Mouse (Mus musculus) heart, embryonic 11.5 days (tissue): ENCODE measurements at regions not wholly inside any gene's neighbourhood (a gene's known extent, or its start where the extent isn't known, plus 50 kb on each side); places are given as distances from the start of the nearest gene placed in this dataset.

ENCODE experiments used
- ATAC-seq: fragments of 200-750 bp; cut with Nextera tagmentation; replicated peaks from 2 replicates; pipeline ENCODE4 v1.8.0; 2017; ENCODE audit warnings: moderate library complexity; ENCODE audit not compliant: insufficient number of reproducible peaks, low FRiP score, low TSS enrichment
- H3K27ac ChIP-seq: fragments of 300-500 bp; sonication (generic); 2 replicates; pipeline ENCODE4 v1.5.1; 2014; ENCODE audit warnings: mild to moderate bottlenecking, low read depth, low read length
- H3K27me3 ChIP-seq: fragments of 300-500 bp; sonication (generic); 2 replicates; pipeline ENCODE4 v1.6.1; 2014; ENCODE audit warnings: mild to moderate bottlenecking, low read length, mixed read lengths; ENCODE audit not compliant: control insufficient read depth, insufficient read depth
- H3K36me3 ChIP-seq: fragments of 300-500 bp; sonication (generic); 2 replicates; pipeline ENCODE4 v1.6.1; 2014; ENCODE audit warnings: mild to moderate bottlenecking, low read length, moderate library complexity, mixed read lengths; ENCODE audit not compliant: control insufficient read depth, insufficient read depth
- H3K4me1 ChIP-seq: fragments of 300-500 bp; sonication (generic); 2 replicates; pipeline ENCODE4 v1.6.1; 2014; ENCODE audit warnings: low read length; ENCODE audit not compliant: control insufficient read depth, insufficient read depth
- H3K4me2 ChIP-seq: fragments of 300-500 bp; sonication (generic); 2 replicates; pipeline ENCODE4 v1.6.1; 2014; ENCODE audit warnings: mild to moderate bottlenecking, moderate library complexity
- H3K4me3 ChIP-seq: fragments of 300-500 bp; sonication (generic); 2 replicates; pipeline ENCODE4 v1.5.1; 2014; ENCODE audit warnings: low read depth, low read length
- H3K9ac ChIP-seq: fragments of 300-500 bp; sonication (generic); 2 replicates; pipeline ENCODE4 v1.6.1; 2014; ENCODE audit warnings: mild to moderate bottlenecking, low read depth, low read length, moderate library complexity
- H3K9me3 ChIP-seq: fragments of 300-500 bp; sonication (generic); replicated peaks from 2 replicates; pipeline ENCODE4 v1.6.1; 2016; ENCODE audit warnings: low read length; ENCODE audit not compliant: control insufficient read depth
- WGBS: fragments of 180-500 bp; shearing (Covaris S2); extraction: QIAGEN DNeasy Blood & Tissue Kit; methylation state at CpG from one replicate; pipeline ENCODE4 v1.1.7; 2014; ENCODE audit not compliant: insufficient replicate concordance; 5-methylcytosine and 5-hydroxymethylcytosine counted together

- no peak for ATAC-seq
- Histone ChIP-seq H3K4me2 (no peak overlapping the region), H3K9me3 (no peaks in the 10 kb centered on the region), H3K4me1 (no peaks in the 10 kb centered on the region), H3K9ac (no peak overlapping the region), H3K27ac (no peak overlapping the region), H3K36me3 (no peaks in the 10 kb centered on the region), H3K4me3 (no peak overlapping the region), H3K27me3 (no peaks in the 10 kb centered on the region)
- WGBS: 65% methylated on average over 1 of the region's 1 CpGs
These were observed 361.6 kb upstream of the Sptlc3 start for GRCm38 (mm10) chr2:139132121-139132520.

DNA sequence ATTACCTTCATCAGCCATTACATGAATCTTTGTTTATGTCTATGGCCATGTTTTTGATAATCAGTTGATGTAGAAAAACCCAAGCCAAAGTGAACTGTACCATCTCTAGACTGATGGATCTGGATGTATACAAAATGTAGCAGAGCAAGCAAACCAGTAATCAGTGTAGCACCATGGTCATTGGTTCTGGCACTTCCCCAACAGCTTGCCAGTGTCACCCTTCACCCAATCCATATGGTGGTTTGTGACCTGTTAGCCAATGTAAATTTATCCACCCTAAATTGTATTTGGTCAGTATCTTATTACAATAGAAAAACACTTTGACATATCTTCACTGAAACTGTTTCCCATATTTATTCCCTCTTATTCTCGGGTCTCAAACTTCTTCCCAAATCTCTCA lies 346.7 kb upstream of the Sptlc3 start:
- H3K4me2 ChIP-seq: no peak overlapping the region
- no peaks in the 10 kb centered on the region for H3K36me3 ChIP-seq
- WGBS: 63% methylated on average over 1 of the region's 1 CpGs
- H3K9ac ChIP-seq: no peak overlapping the region
- no peaks in the 10 kb centered on the region for H3K27me3 ChIP-seq
- no peaks in the 10 kb centered on the region for H3K4me1 ChIP-seq
- no peaks in the 10 kb centered on the region for H3K9me3 ChIP-seq
- no peak overlapping the region for H3K4me3 ChIP-seq
- H3K27ac ChIP-seq: no peak overlapping the region
- ATAC-seq: no peak

DNA sequence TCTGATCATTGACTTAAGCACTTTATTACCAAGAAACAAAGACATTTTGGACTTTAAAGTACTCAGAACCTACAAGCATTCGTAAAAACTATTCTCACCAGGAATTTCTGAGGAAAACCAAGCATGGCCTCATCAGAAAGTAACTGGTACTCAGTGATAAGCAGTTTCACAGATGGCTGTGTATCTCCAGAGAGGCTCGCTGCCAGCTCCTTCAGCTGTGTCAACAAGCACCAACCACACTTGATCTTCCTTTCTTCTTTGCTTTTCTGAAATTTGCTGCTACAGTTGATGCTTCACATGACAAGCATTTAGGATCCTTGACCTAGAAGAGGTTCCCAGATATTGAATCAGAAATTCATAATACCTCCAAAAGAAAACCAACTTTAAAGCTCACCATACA lies 314.1 kb upstream of the Sptlc3 start:
- 55% methylated on average over 2 of the region's 2 CpGs for WGBS
- Histone ChIP-seq H3K4me1 (no peaks in the 10 kb centered on the region), H3K9me3 (no peaks in the 10 kb centered on the region), H3K4me3 (no peak overlapping the region), H3K36me3 (no peaks in the 10 kb centered on the region), H3K27ac (no peak overlapping the region), H3K4me2 (no peak overlapping the region), H3K9ac (no peak overlapping the region), H3K27me3 (no peaks in the 10 kb centered on the region)
- ATAC-seq: no peak

GRCm38 (mm10) chr2:139198281-139198680 lies 295.4 kb upstream of the Sptlc3 start:
- no peaks in the 10 kb centered on the region for H3K9me3 ChIP-seq
- H3K27ac ChIP-seq: no peak overlapping the region
- H3K36me3 ChIP-seq: no peaks in the 10 kb centered on the region
- H3K4me3 ChIP-seq: no peak overlapping the region
- 62% methylated on average over 2 of the region's 2 CpGs for WGBS
- H3K9ac ChIP-seq: no peak overlapping the region
- no peaks in the 10 kb centered on the region for H3K4me1 ChIP-seq
- H3K27me3 ChIP-seq: no peaks in the 10 kb centered on the region
- ATAC-seq: no peak
- no peak overlapping the region for H3K4me2 ChIP-seq

GRCm38 (mm10) chr2:139207649-139208048 lies 286.1 kb upstream of the Sptlc3 start:
- H3K27me3 ChIP-seq: no peaks in the 10 kb centered on the region
- H3K4me2 ChIP-seq: no peak overlapping the region
- ATAC-seq: no peak
- H3K4me1 ChIP-seq: no peaks in the 10 kb centered on the region
- no peak overlapping the region for H3K9ac ChIP-seq
- 65% methylated on average over 1 of the region's 1 CpGs for WGBS
- H3K4me3 ChIP-seq: no peak overlapping the region
- no peaks in the 10 kb centered on the region for H3K9me3 ChIP-seq
- H3K36me3 ChIP-seq: no peaks in the 10 kb centered on the region
- no peak overlapping the region for H3K27ac ChIP-seq

DNA sequence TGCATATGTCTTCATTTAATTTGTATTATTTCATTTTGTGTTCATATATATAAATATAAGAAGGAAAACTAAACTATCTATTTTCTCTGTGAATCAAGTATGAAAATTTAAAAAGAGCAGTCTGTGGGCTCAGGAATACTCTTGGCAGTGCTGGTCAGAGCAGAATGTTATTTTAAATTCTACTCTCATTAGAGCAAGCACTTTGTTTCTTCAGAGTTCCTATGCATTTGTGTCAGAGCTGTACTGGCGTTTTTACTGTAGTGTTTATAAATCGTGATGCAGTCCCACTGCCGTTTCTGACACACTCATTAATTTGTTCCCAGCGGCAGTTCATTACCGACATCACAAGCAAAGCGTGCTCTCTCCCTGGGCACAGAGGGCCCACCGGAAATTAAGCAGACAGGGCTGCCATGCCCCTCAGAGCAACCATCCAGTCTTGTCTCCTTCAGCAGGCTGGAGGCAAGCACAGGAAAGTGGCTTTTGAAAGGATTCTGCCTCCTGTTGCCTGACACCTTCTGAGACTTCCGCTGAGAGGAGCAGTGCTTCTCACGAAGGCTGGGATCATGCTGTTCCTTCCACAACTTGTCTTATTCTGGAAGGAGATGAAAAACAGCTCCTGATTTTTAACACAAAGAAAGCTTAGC lies 272.8 kb upstream of the Sptlc3 start:
- 0 out of 2 replicates have a peak, but pooled peaks have one; percentile 35 for ATAC-seq
- Histone ChIP-seq H3K9ac (no peak overlapping the region), H3K4me2 (peak overlapping the region; percentile 27; the same call in 1 of the 2 replicates), H3K4me1 (no peaks in the 10 kb centered on the region), H3K27me3 (no peaks in the 10 kb centered on the region), H3K4me3 (no peak overlapping the region), H3K27ac (no peak overlapping the region), H3K36me3 (no peaks in the 10 kb centered on the region), H3K9me3 (no peaks in the 10 kb centered on the region)
- 38% methylated on average over 9 of the region's 9 CpGs for WGBS

DNA sequence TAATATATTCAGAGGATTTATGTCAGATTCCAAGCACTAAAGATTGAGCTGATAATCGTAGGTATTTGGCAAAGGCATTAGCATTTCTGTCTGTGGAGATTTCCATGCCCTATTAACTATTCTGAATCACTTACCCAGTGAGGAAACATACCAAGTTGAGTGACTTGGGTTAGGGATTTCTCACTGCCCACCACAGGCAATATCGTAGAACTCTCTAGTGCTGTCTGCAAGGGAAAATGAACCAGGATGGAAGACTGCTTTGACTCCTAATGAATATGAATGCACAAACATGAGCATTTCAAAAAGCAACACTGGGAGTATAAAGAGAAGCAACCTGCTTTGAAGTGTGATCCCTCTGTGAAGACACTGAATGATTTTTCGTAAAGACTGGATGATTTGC lies 263.3 kb upstream of the Sptlc3 start:
- no peaks in the 10 kb centered on the region for H3K27me3 ChIP-seq
- no peak overlapping the region for H3K4me2 ChIP-seq
- WGBS: 74% methylated on average over 3 of the region's 3 CpGs
- H3K9me3 ChIP-seq: no peaks in the 10 kb centered on the region
- no peak overlapping the region for H3K4me3 ChIP-seq
- ATAC-seq: no peak
- H3K27ac ChIP-seq: no peak overlapping the region
- H3K9ac ChIP-seq: no peak overlapping the region
- no peaks in the 10 kb centered on the region for H3K4me1 ChIP-seq
- no peaks in the 10 kb centered on the region for H3K36me3 ChIP-seq

DNA sequence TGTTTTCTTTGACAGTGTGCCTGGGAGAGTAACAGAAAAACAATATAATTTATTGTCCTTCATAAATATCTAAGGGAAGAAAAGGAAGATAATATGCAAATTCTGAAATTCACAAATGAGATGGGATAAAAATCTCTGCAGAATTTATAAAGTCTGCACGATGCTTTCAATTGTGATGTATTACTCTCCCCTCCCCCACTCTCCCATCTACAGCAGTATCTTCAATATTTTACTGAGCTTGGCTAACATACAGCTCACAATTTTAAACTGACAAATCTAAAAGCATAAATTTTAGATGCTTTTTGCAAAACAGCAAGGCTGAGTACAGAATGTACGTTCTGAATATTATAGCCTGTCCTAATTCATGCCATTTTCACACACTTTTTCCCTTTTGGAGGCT lies 243.6 kb upstream of the Sptlc3 start:
- H3K9ac ChIP-seq: no peak overlapping the region
- no peak for ATAC-seq
- H3K4me1 ChIP-seq: no peaks in the 10 kb centered on the region
- WGBS: 76% methylated on average over 2 of the region's 2 CpGs
- H3K27me3 ChIP-seq: no peaks in the 10 kb centered on the region
- H3K36me3 ChIP-seq: no peaks in the 10 kb centered on the region
- H3K4me2 ChIP-seq: no peak overlapping the region
- H3K9me3 ChIP-seq: no peaks in the 10 kb centered on the region
- no peak overlapping the region for H3K4me3 ChIP-seq
- no peak overlapping the region for H3K27ac ChIP-seq

GRCm38 (mm10) chr2:139267119-139267518 lies 226.6 kb upstream of the Sptlc3 start:
- Histone ChIP-seq H3K9ac (no peak overlapping the region), H3K4me1 (no peaks in the 10 kb centered on the region), H3K27ac (no peak overlapping the region), H3K9me3 (no peaks in the 10 kb centered on the region), H3K36me3 (no peaks in the 10 kb centered on the region), H3K4me2 (no peak overlapping the region), H3K4me3 (no peak overlapping the region), H3K27me3 (no peaks in the 10 kb centered on the region)
- ATAC-seq: no peak
- WGBS: 88% methylated on average over 2 of the region's 2 CpGs
